Comparison of ENCODE assay signal across 8 mouse cellular contexts in the genomic region with DNA sequence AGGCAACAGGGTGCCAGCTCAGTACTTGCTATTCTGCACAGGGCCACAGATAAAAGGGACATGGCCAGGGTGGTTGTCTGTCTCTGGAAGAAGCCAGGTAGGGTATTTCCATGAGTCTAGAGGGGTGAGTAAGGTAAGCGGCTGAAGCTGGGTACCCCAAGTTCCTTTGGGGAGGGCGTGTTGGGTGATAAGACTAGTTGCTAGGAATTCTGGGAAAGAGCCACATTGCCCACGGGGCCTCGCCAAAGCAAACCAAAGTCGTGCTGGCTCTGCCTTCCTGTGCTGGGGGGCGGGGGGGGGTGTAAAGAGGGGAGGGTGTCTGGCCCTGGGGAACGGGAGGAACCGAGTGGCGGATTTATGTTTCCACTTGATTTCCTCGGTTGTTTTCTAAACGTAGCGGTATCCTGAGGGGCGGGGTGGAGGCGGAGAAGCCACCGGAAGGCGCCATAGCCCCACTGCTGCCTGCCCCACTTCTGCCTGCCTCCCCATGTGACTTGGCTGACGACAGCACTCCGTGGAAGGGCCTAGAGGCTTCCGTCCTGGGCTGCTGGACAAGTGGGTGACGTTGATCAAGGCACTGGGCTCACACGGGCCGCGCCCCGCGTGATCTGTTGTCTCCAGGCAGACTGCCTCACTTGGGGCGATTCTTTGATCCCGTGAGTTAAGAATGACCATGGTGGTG. TPM values are rescaled to one million over a fixed set of nuclear protein-coding genes. Genes with fewer than 3 reads are reported as not detected.
DNase-seq lines count a peak whose midpoint lies in the region; ATAC-seq lines count a peak whose summit lies in the region.

No protein-coding gene starts in this region.

- H3K4me3 ChIP-seq in kidney, embryonic 15.5 days (replicated peaks): no peak overlapping the region

- DNase-seq in retina, postnatal 1 day: peak; percentile 53
- DNase-seq in retina, embryonic 14.5 days (ENCODE audit: low spot score): no peak
- DNase-seq in brain, adult 2 months (ENCODE audit: low read depth, low spot score): peak; percentile 87
- peak; percentile 67 to 75 for DNase-seq in monocyte, adult 2 months (ENCODE audit: low read depth in 1 of 2, low spot score in 2 of 2)
- DNase-seq in frontal cortex, postnatal 25 days (ENCODE audit: low spot score in 2 of 2): no peak
- no peak for DNase-seq in urinary bladder, postnatal 36 days (ENCODE audit: low spot score in 2 of 2)
- DNase-seq in urinary bladder, adult 18-20 months (ENCODE audit: low spot score in 2 of 2): no peak

- WGBS in kidney, embryonic 15.5 days: 71% methylated on average over 27 of the region's 27 CpGs

- no peaks in the 10 kb centered on the region for H3K36me3 ChIP-seq in kidney, embryonic 15.5 days

- peaks cover 11% of the 10 kb centered on the region for H3K4me1 ChIP-seq in kidney, embryonic 15.5 days

- H3K27me3 ChIP-seq in kidney, embryonic 15.5 days: no peaks in the 10 kb centered on the region

- no peak overlapping the region for H3K9ac ChIP-seq in kidney, embryonic 15.5 days

- 0 out of 2 replicates have a peak overlapping the region, but pooled peaks have one; percentile 9 for H3K4me2 ChIP-seq in kidney, embryonic 15.5 days

- H3K27ac ChIP-seq in kidney, embryonic 15.5 days: no peak overlapping the region

- H3K9me3 ChIP-seq in kidney, embryonic 15.5 days (replicated peaks): no peaks in the 10 kb centered on the region

- ATAC-seq in kidney, embryonic 15.5 days (replicated peaks; ENCODE audit: low FRiP score): 0 out of 2 replicates have a peak, but pooled peaks have one; percentile 28

RNA-seq across cellular contexts. Expression of gene Pick1, which starts 20.1 kb away (rescaled TPM):
- polyA plus RNA-seq in kidney, embryonic 15.5 days (2015; fragmentation: Nextera tagmentation; extraction: Ambion mirVana): 45.5 and 49.8 TPM in 2 replicates

RNA-seq across cellular contexts. Expression of gene Gm49486, which starts 20.3 kb away (rescaled TPM):
- polyA plus RNA-seq in kidney, embryonic 15.5 days (2015; fragmentation: Nextera tagmentation; extraction: Ambion mirVana): 0.67 and 0.74 TPM in 2 replicates

RNA-seq across cellular contexts. Expression of gene Sox10, which starts 43.9 kb away (rescaled TPM):
- 0.40 and 0.96 TPM in 2 replicates for polyA plus RNA-seq in kidney, embryonic 15.5 days (2015; fragmentation: Nextera tagmentation; extraction: Ambion mirVana)

RNA-seq across cellular contexts. Expression of gene Slc16a8, which starts 45.7 kb away (rescaled TPM):
- 0.12 and 0.26 TPM in 2 replicates for polyA plus RNA-seq in kidney, embryonic 15.5 days (2015; fragmentation: Nextera tagmentation; extraction: Ambion mirVana)

Comparison
In these comparisons a context has a peak if more than half of its experiments do, and no peak if none do; other contexts are left out.
1. DNase-seq: peak in retina, postnatal 1 day (single experiment), brain, adult 2 months (single experiment) and monocyte, adult 2 months (2 of 2); none in retina, embryonic 14.5 days (single experiment), frontal cortex, postnatal 25 days (0 of 2), urinary bladder, postnatal 36 days (0 of 2) and urinary bladder, adult 18-20 months (0 of 2).